Mouse (Mus musculus) left cerebral cortex, postnatal 14 days (tissue): ENCODE results near the gene Pdzd2. TPM values are rescaled to one million over a fixed set of nuclear protein-coding genes. Genes with fewer than 3 reads are reported as not detected.
A peak's percentile ranks its signal among the peaks of the same experiment; 100 is the strongest.

Experiments used
- DNase-seq, 2 experiments: peaks; one replicate each; pipeline ENCODE4 v3.0.0; 2021 to 2022; ENCODE audit warnings: low spot score in 2 of 2, mixed read lengths in 1 of 2
- intact Hi-C: fragments of 180-260 bp; cut with DNase I; formaldehyde crosslinking; loops from one replicate; pipeline ENCODE4 v1.15.1; 2025
- total RNA-seq, 2 experiments: library from RNA; stranded (reverse); gene quantifications; 2 replicates each; pipeline ENCODE4 v1.2.3; 2021

Gene Pdzd2
- total RNA-seq, 2 experiments from 2014 or later = 81.5 to 91.1 TPM

- intact Hi-C loops = no loop called here
Measured at GRCm38 (mm10) chr15:12637511-12637910, 102.2 kb downstream of the Pdzd2 start.

DNA sequence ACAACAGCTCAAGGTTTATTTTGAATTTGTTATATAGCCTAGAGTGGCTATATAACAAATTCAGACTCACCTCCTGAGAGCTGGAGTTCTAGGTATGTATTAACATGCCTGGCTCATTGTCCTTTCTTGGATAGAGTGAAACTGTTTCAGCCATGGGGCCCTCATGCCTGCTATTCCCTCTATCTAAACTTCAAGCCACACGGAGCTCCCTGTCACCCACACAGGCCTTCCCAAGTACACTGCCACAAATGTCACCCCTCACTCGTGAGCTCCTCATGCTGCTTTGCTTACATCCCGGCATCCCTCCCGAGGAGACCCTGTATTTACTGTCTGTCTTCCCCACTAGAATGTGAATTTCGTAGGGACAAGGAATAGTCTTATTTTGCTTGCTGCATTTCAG, 103.3 kb downstream of the Pdzd2 start:
- intact Hi-C loops = no loop called here
- DNase-seq = no peak

More at GRCm38 (mm10) chr15:12637511-12637910, 102.2 kb downstream of the Pdzd2 start:
- no peak for DNase-seq

DNA sequence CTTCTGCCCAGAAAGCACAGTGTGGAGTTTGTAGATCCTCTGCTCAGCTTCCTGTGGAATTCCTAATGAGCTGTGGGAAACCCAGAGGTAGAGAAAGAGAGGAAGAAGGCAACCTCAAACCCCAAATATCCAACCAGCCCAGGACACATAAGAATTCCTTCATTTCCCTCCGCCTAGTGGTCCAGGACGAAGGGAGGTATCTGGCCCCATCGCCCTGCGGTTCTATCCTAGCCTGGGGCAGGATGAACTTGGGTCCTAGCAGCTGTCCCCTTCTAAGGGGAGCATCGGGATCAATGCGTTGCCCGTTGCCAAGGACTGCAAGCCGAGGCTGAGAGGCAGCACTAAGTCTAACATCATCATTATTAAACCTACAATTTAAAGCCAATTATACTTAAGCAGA, 104.8 kb downstream of the Pdzd2 start:
- DNase-seq = no peak
- intact Hi-C loops = no loop called here

DNA sequence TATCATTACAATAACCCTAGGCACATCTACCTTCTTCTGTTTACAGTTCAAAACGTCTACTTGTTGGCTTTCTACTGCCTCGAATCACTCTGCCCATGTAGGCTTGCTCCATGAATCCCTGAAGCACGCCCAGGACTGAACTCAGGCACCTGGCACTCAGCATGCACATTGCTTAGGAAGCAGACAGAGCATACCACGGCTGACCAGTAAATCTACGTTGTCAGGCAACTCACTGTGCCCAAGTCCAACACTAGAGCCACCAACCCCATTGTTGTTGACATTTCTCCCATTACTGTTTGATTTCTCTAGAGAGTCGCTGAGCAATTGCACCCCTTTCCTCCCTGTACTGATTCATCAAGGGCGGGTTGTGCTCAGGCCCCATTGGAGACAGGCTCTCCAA, 110.6 kb downstream of the Pdzd2 start:
- intact Hi-C loops = no loop called here
- no peak for DNase-seq

GRCm38 (mm10) chr15:12628451-12628850, 111.3 kb downstream of the Pdzd2 start:
- DNase-seq = no peak
- intact Hi-C loops = no loop called here

DNA sequence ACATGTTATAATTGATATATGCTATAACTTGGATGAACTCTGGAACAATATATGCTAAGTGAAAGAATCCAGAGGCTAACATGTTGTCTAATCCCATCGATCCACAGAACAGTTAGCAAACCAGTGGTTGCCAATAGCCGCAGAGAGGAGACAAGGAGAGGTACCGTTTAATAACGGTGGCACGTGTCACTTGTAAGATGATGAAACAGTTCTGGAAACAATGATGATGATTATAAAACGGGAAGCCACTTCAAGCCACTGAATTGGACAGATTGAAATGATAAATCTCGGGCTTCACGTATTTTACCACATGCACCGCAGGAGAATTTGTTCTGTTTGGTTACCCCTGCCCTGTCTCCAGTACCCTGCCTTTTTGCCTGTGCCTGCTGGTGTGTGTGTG, 112.8 kb downstream of the Pdzd2 start:
- intact Hi-C loops = no loop called here
- no peak for DNase-seq

- DNase-seq = no peak
- intact Hi-C loops = no loop called here
Measured at GRCm38 (mm10) chr15:12626166-12626565, 113.6 kb downstream of the Pdzd2 start.

GRCm38 (mm10) chr15:12625524-12625923, 114.2 kb downstream of the Pdzd2 start:
- intact Hi-C loops = no loop called here
- no peak for DNase-seq

GRCm38 (mm10) chr15:12623521-12623920, 116.2 kb downstream of the Pdzd2 start:
- intact Hi-C loops = no loop called here
- DNase-seq = no peak

DNA sequence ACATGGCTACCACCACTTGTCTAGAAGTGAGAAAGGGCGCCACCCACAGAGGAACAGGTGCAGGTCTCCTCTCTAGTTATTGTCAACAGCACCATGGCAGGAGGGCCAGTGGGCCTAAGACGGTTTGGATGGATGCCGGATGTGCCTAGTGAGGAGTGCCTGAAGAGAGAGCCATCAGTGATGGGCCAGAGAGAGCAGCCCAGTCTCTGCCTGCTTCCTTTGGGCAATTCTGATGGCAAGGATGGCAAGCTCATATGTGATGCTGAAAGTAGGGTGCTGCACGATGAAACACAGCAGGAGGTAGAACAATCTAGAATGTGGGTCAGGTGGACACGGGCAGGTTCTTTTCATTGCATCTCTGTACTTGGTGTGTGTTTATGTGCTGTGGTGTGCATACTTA, 117.0 kb downstream of the Pdzd2 start:
- intact Hi-C loops = no loop called here

DNA sequence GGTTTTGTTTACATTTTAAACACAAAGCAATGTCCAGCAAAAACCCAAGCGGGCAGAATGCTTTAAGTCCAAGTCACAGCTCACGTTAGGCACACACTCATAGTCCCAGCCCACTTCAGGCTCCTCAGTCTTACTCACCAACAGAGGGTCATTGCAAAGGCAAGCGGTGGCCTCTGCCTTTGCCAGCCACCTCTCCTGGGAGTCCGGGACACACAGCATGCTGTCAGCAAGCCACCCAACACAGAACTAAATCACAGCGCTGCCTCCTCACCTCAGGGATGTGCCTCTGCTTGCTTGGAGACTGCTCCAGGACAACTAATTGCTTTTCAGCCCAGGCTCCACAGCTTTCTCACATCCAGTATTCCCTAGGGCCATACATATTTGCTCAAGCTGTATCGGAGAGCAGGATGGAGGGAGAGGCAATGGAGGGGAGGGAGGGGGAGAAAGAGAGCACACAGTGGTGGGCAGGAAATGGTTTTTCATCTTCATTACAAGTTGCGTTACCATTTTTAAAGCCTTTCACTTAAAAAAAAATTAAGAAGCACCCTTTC, 117.6 kb downstream of the Pdzd2 start:
- DNase-seq = no peak
- intact Hi-C loops = no loop called here

More for the DNA sequence above, 117.0 kb downstream of the Pdzd2 start:
- no peak for DNase-seq

- DNase-seq = no peak
- intact Hi-C loops = no loop called here
Measured at GRCm38 (mm10) chr15:12619273-12619672, 120.5 kb downstream of the Pdzd2 start.

GRCm38 (mm10) chr15:12617651-12618050, 122.1 kb downstream of the Pdzd2 start:
- peak; percentile 14 to 51 for DNase-seq
- intact Hi-C loops = no loop called here

- DNase-seq = no peak
- intact Hi-C loops = no loop called here
Measured at GRCm38 (mm10) chr15:12617220-12617619, 122.5 kb downstream of the Pdzd2 start.

GRCm38 (mm10) chr15:12614944-12615878, 124.5 kb downstream of the Pdzd2 start:
- intact Hi-C loops = loop anchor here (5.0 kb wide), 1 partner anchor 122 kb away; the partner anchor contains the start of gene Pdzd2
- DNase-seq = no peak

GRCm38 (mm10) chr15:12614011-12614410, 125.7 kb downstream of the Pdzd2 start:
- intact Hi-C loops = loop anchor here (5.0 kb wide), 1 partner anchor 123 kb away; the partner anchor contains the start of gene Pdzd2
- peak; percentile 39 to 50 for DNase-seq

DNA sequence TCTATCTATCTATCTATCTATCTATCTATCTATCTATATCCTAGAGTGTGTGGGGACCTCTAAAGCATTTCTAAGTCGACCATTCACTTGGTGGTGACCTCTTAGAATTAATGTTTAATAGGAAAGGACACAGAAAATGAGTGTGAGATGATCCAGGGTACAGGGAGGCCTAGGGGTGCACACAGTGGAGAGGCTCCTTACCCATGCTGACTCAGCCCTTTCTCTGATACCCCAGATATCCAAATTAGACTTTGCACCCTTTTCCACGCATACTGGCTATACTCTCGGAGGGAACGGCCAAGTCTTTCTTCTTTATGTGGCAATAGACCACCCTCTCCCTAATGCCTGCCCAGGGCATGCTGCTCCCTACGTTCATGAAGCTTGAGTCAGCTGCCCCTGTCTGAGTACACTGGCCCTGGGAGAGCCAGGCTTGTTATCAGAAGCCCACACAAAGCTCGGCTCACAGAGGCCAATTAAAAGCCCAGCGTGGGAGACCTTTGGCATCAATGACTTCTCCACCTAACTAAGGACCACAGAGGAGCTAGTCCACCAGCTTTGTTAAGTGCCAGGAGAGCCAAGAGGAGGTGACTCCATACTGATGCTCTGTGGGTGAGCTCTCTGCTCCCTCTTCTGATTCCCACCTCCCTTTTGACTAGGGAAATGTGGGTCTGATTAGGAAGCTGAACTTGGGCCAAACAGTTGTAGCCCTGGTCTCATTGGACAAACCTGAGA, 126.6 kb downstream of the Pdzd2 start:
- no peak for DNase-seq
- intact Hi-C loops = loop anchor here (5.0 kb wide), 1 partner anchor 124 kb away; the partner anchor contains the start of gene Pdzd2

DNA sequence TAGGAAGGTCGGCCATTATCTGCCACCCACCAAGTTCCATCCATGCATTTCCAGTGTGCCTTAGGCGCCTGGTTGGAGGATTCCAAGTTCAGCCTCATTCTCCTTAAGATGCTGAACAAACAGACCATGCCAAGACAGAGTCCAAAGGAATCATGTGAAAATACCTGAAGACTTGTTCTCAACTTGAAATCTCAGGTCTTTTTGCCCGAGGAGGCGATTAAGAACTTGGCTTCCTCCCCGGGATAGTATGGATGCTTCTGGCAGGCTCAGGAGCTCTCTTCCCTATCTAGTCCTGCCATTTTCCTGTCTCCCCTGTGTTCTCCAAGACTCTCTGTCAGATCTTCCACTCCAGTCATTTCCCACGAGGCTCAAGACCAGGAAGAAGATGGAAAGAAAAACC, 131.6 kb downstream of the Pdzd2 start:
- intact Hi-C loops = no loop called here
- DNase-seq = no peak

DNA sequence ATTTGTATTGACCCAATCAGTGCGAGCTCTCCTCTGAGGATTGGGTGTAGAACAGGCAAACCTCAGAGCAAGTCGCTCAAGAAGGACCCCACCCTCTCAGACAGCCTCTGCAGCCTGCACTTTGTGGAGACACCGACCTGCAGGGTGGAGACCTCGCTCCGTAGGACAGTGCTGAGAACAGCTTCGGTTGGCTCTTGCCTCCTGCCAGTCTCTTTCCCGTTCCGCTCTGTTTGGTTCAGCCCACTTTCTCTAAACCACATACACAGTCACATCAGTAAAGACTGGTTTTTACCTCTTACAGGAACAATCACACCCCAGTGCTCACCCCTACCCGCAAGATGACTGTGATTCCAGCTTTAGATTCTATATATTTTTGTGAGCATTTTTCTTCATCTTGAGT, 133.4 kb downstream of the Pdzd2 start:
- intact Hi-C loops = no loop called here
- no peak for DNase-seq
